Mouse (Mus musculus) brain, embryonic 14.5 days (tissue): ENCODE data around the gene Colca2.

Experiments
- CTCF ChIP-seq: fragments of 200-500 bp; IDR thresholded peaks from 2 replicates; pipeline ENCODE4 v1.5.1; 2012; ENCODE audit warnings: inconsistent platforms, mild to moderate bottlenecking, moderate library complexity, borderline replicate concordance; ENCODE audit not compliant: insufficient read depth, insufficient read length; ENCODE audit errors: extremely low read depth
- POLR2A ChIP-seq: fragments of 200-500 bp; IDR thresholded peaks from 2 replicates; pipeline ENCODE4 v1.6.1; 2012; ENCODE audit warnings: mild to moderate bottlenecking, inconsistent platforms, borderline replicate concordance; ENCODE audit not compliant: poor library complexity, insufficient read depth, insufficient read length, severe bottlenecking; ENCODE audit errors: extremely low read depth

GRCm38 (mm10) chr9:51272102-51272501 lies 6.3 kb downstream of the Colca2 start:
- TF ChIP-seq POLR2A, result no peak
- TF ChIP-seq CTCF, result no peak
